8 mouse cellular contexts compared by ENCODE assay signal in the genomic region with DNA sequence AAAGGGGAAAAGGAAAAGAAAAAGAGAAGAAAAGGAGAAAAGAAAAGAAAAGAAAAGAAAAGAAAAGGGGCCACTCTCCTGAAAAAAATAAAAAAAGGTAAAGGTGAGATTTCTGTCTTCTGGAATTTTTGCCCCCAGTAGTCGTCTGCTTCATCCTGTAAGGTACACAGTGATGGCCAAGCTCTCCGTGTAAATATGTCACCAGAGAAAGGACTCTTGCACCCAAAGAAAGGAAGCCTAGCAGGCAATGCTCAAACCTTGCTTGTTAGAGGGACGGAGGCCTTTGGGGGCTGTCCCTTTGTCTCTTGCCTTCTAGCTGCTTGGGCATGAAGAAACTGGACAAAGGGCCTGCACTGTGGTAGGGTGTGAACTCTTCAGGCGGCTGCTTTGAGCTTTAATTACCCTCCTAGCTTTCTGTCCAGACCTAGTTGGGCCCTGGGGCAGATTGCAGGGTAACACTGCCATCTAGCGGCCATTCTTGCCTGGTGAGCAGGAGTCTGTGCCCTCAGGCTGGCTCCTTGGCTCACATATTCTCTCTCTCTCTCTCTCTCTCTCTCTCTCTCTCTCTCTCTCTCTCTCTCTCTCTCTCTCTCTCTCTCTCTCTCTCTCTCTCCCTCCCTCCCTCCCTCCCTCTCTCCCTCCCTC.
DNase-seq lines count a peak whose midpoint lies in the region; ATAC-seq and TF ChIP-seq lines count a peak whose summit lies in the region.

No protein-coding gene starts in this region.

- peak; percentile 72 for TF ChIP-seq CTCF in left cerebral cortex, adult 2 months (IDR thresholded peaks at IDR 0.05)

- peak; percentile 55 for DNase-seq in WW6 (ENCODE audit: low read depth, low spot score)
- DNase-seq in cerebellum, postnatal 4 days (ENCODE audit: low spot score in 2 of 2): peak; percentile 95 to 96
- DNase-seq in gastrocnemius, adult 8-10 months (ENCODE audit: low spot score in 2 of 2): peak; percentile 7 to 19
- DNase-seq in hindlimb bud, embryonic 11.5 days (ENCODE audit: extremely low spot score, low read depth, low spot score): peak; percentile 79
- peak; percentile 86 to 94 for DNase-seq in left cerebral cortex, adult 2 months (ENCODE audit: extremely low spot score in 1 of 2, low spot score in 2 of 2)
- DNase-seq in right cerebral cortex, postnatal 25 days: peak; percentile 85
- peak; percentile 69 to 80 for DNase-seq in urinary bladder, postnatal 36 days (ENCODE audit: low spot score in 2 of 2)

- H3K27ac ChIP-seq in left cerebral cortex, adult 2 months: peak overlapping the region; percentile 53; the same call in 1 of the 2 replicates

- no peak overlapping the region for H3K4me3 ChIP-seq in left cerebral cortex, adult 2 months

- peak; percentile 96 for ATAC-seq in megakaryocyte-erythroid progenitor cell, adult 5-6 weeks (replicated peaks; ENCODE audit: low FRiP score, low TSS enrichment, poor library complexity, severe bottlenecking)

- intact Hi-C loops in left cerebral cortex, adult 2 months (cut with DNase I): loop anchor here (5.0 to 10.0 kb wide), 4 partner anchors 369 to 1097 kb away; a partner anchor contains a TSS

Comparison
In these comparisons a context has a peak if more than half of its experiments do, and no peak if none do; other contexts are left out.
1. DNase-seq: peak in every context shown above with its lines; median percentile 96 in cerebellum, postnatal 4 days; 90 in left cerebral cortex, adult 2 months; 85 in right cerebral cortex, postnatal 25 days; 79 in hindlimb bud, embryonic 11.5 days; 74 in urinary bladder, postnatal 36 days; 55 in WW6; 13 in gastrocnemius, adult 8-10 months.